10 mouse cellular contexts compared by ENCODE assay signal in genomic region chr2:101932169-101932936, GRCm38 (mm10). TPM values are rescaled to one million over a fixed set of nuclear protein-coding genes. Genes with fewer than 3 reads are reported as not detected.
A peak's percentile ranks its signal among the peaks of the same experiment; 100 is the strongest.
DNase-seq lines count a peak whose midpoint lies in the region; ATAC-seq and TF ChIP-seq lines count a peak whose summit lies in the region.
"Had no signal": no experiment of that assay in that cellular context is flagged by ENCODE, and none has a peak within 500 bp of the region (broad histone marks: within the 10 kb centered on the region; RNA-seq: fewer than 3 reads in every experiment).

No protein-coding gene starts in this region.

- H3K4me3 ChIP-seq in thymus, adult 2 months (ENCODE audit: control insufficient read depth, insufficient read depth, low read length): no peak overlapping the region

- no peak for TF ChIP-seq CTCF in thymus, adult 2 months (IDR thresholded peaks at IDR 0.05; ENCODE audit: borderline replicate concordance, control insufficient read depth, extremely low read depth, insufficient read depth, low read length, poor library complexity)

- DNase-seq in frontal cortex, postnatal 25 days (ENCODE audit: low spot score in 2 of 2): no peak
- peak; percentile 29 for DNase-seq in retina, postnatal 1 day
- no peak for DNase-seq in retina, embryonic 14.5 days (ENCODE audit: low spot score)
- peak; percentile 25 for DNase-seq in kidney, postnatal 10 days
- DNase-seq in adipocyte (ENCODE audit: low spot score): no peak
- DNase-seq in thymus, adult 2 months: no peak
- no peak for DNase-seq in layer of hippocampus, postnatal 25 days (ENCODE audit: extremely low spot score in 1 of 2, low spot score in 1 of 2)
- DNase-seq: layer of hippocampus, adult 9-11 months; lung, adult 18-20 months had no signal

- no peaks in the 10 kb centered on the region for H3K4me1 ChIP-seq in thymus, adult 2 months (replicated peaks; ENCODE audit: control insufficient read depth, insufficient read depth, low read length)

- H3K36me3 ChIP-seq in thymus, adult 2 months (ENCODE audit: control insufficient read depth, insufficient read depth, low read length): no peaks in the 10 kb centered on the region

- peak; percentile 72 for ATAC-seq in frontal cortex, adult (ENCODE audit: low TSS enrichment)

- no peaks in the 10 kb centered on the region for H3K27me3 ChIP-seq in thymus, adult 2 months (ENCODE audit: control insufficient read depth, insufficient read depth, low read length)

- no peak overlapping the region for H3K27ac ChIP-seq in thymus, adult 2 months (ENCODE audit: control insufficient read depth, insufficient read depth, low read length)

- TF ChIP-seq POLR2A in thymus, adult 2 months (IDR thresholded peaks at IDR 0.05; ENCODE audit: control insufficient read depth, extremely low read depth, insufficient read depth, low read length, poor library complexity): no peak

- 94% methylated on average over 14 of the region's 14 CpGs for WGBS in thymus, adult 2 months

RNA-seq across cellular contexts. Expression of gene Commd9, which starts 46.3 kb away (rescaled TPM):
- polyA plus RNA-seq in thymus, adult 2 months (2012; rRNA removed): 50.4 and 53.2 TPM in 2 replicates
- 10 to 100 TPM; 30.2 to 44.4 TPM for total RNA-seq in layer of hippocampus, postnatal 25 days (2021)

RNA-seq across cellular contexts. Expression of gene Prr5l, which starts 49.5 kb away (rescaled TPM):
- 9.2 and 10.7 TPM in 2 replicates for polyA plus RNA-seq in thymus, adult 2 months (2012; rRNA removed)
- 10 to 100 TPM in 1 of 2 experiments, 1 to 10 TPM in 1; 8.8 to 12.1 TPM for total RNA-seq in layer of hippocampus, postnatal 25 days (2021)

Comparison
In these comparisons a context has a peak if more than half of its experiments do, and no peak if none do; other contexts are left out.
1. DNase-seq: peak in retina, postnatal 1 day (single experiment) and kidney, postnatal 10 days (single experiment); none in frontal cortex, postnatal 25 days (0 of 2), retina, embryonic 14.5 days (single experiment), adipocyte (single experiment), thymus, adult 2 months (single experiment) and layer of hippocampus, postnatal 25 days (0 of 2).